Mouse (Mus musculus): ENCODE results near the gene Mum1l1. TPM values are rescaled to one million over a fixed set of nuclear protein-coding genes. Genes with fewer than 3 reads are reported as not detected.

Gene Mum1l1
- total and polyA plus RNA-seq, 3 experiments, result 0.56 to 0.92 TPM; not detected in 1

DNA sequence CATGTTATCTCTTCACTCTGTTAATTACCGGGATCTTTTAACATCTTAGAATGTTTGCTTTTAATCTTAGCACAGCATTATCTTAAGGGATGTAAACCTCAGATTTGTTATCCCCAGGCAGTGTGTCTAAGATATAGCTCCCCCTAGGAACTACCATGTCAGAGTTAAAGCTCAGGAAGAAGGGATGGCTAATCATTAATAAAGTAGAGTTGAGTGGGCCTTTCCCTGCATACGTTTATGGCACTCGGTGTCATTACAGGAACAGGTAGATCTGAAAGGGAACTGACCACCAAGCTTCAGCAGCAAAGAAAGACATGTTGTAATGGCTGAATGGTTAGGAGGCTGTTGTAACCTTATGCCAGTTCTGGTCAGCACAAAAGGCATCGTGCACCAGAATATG lies 4.9 kb downstream of the Mum1l1 start:
- H3K9ac ChIP-seq (ENCODE audit: control insufficient read depth, low read depth, low read length, poor library complexity, severe bottlenecking), result no peak overlapping the region
- H3K27me3 ChIP-seq (ENCODE audit: control insufficient read depth in 1 of 2, insufficient read depth in 2 of 2, low read length in 2 of 2), result no peaks in the 10 kb centered on the region; a peak in 1 of 4 replicates
- H3K9me3 ChIP-seq (replicated peaks; ENCODE audit: insufficient read depth, low read length), result no peaks in the 10 kb centered on the region
- H3K79me2 ChIP-seq (ENCODE audit: control insufficient read depth, insufficient read depth, low read length, poor library complexity), result no peaks in the 10 kb centered on the region
- TF ChIP-seq GATA1 (IDR thresholded peaks at IDR 0.05; ENCODE audit: low read depth, low read length), result no peak
- TF ChIP-seq NRF1 (IDR thresholded peaks at IDR 0.05; ENCODE audit: insufficient read depth, low read depth, low read length, poor library complexity, severe bottlenecking), result no peak
- no peak for TF ChIP-seq BHLHE40 (IDR thresholded peaks at IDR 0.05; ENCODE audit: borderline replicate concordance, low read depth, low read length)
- TF ChIP-seq CHD1 (IDR thresholded peaks at IDR 0.05; ENCODE audit: low read depth, low read length), result no peak
- TF ChIP-seq SIN3A (IDR thresholded peaks at IDR 0.05; ENCODE audit: low read length), result no peak
- no peak for TF ChIP-seq EP300 (IDR thresholded peaks at IDR 0.05; ENCODE audit: low read depth in 1 of 2, low read length in 2 of 2)
- no peak for TF ChIP-seq HCFC1 (IDR thresholded peaks at IDR 0.05; ENCODE audit: low read depth, low read length)
- TF ChIP-seq UBTF (IDR thresholded peaks at IDR 0.05; ENCODE audit: borderline replicate concordance, insufficient read depth, low read depth, low read length), result no peak
- H3K27ac ChIP-seq (ENCODE audit: control insufficient read depth, low read depth, low read length), result no peak overlapping the region
- H3K36me3 ChIP-seq (ENCODE audit: control insufficient read depth in 1 of 2, insufficient read depth in 2 of 2, low read length in 2 of 2), result peaks cover 0 to 9% of the 10 kb centered on the region in 2 experiments; a peak in 2 of 4 replicates
- H3K4me1 ChIP-seq (ENCODE audit: control insufficient read depth in 1 of 2, insufficient read depth in 2 of 2, low read length in 2 of 2), result peaks cover 3 to 11% of the 10 kb centered on the region in 2 experiments
- no peak overlapping the region for H3K4me3 ChIP-seq (ENCODE audit: control insufficient read depth in 1 of 2, insufficient read depth in 1 of 2, low read depth in 2 of 2, low read length in 2 of 2)
- DNase-seq (ENCODE audit: low read depth, low spot score), result no peak

DNA sequence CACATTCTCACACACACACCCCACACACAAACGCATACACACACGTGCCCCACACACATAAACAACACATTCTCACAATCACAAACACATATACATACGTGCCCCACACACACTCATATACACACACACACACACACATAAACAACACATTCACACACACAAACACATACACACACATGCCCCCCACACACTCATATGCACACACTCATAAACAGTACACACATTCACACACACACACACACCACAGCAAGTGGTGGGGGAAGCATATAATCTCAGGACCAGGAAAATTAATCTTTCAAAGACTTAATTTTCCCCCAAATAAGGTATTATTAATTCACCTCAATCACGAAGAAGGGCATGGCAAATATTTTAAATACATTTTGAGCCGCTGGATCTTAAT lies 6.6 kb downstream of the Mum1l1 start:
- Histone ChIP-seq H3K36me3 (ENCODE audit: control insufficient read depth in 1 of 2, insufficient read depth in 2 of 2, low read length in 2 of 2) (peaks cover 0 to 9% of the 10 kb centered on the region in 2 experiments; a peak in 2 of 4 replicates), H3K9ac (ENCODE audit: control insufficient read depth, low read depth, low read length, poor library complexity, severe bottlenecking) (no peak overlapping the region), H3K27ac (ENCODE audit: control insufficient read depth, low read depth, low read length) (no peak overlapping the region), H3K4me1 (ENCODE audit: control insufficient read depth in 1 of 2, insufficient read depth in 2 of 2, low read length in 2 of 2) (peaks cover 0 to 11% of the 10 kb centered on the region in 2 experiments; a peak in 3 of 4 replicates), H3K4me3 (ENCODE audit: control insufficient read depth in 1 of 2, insufficient read depth in 1 of 2, low read depth in 2 of 2, low read length in 2 of 2) (no peak overlapping the region), H3K79me2 (ENCODE audit: control insufficient read depth, insufficient read depth, low read length, poor library complexity) (no peaks in the 10 kb centered on the region), H3K9me3 (replicated peaks; ENCODE audit: insufficient read depth, low read length) (no peaks in the 10 kb centered on the region), H3K27me3 (ENCODE audit: control insufficient read depth in 1 of 2, insufficient read depth in 2 of 2, low read length in 2 of 2) (no peaks in the 10 kb centered on the region; a peak in 1 of 4 replicates)
- no peak for TF ChIP-seq GATA1 (IDR thresholded peaks at IDR 0.05; ENCODE audit: low read depth, low read length)
- TF ChIP-seq NELFE (IDR thresholded peaks at IDR 0.05; ENCODE audit: low read depth, low read length), result no peak
- TF ChIP-seq TCF12 (IDR thresholded peaks at IDR 0.05; ENCODE audit: low read depth, low read length), result no peak
- TF ChIP-seq MXI1 (IDR thresholded peaks at IDR 0.05; ENCODE audit: low read depth, low read length), result no peak
- no peak for TF ChIP-seq ZNF384 (IDR thresholded peaks at IDR 0.05; ENCODE audit: low read depth, low read length)
- TF ChIP-seq ELF1 (IDR thresholded peaks at IDR 0.05; ENCODE audit: low read depth, low read length), result no peak
- no peak for TF ChIP-seq SMC3 (IDR thresholded peaks at IDR 0.05; ENCODE audit: low read depth, low read length)
- no peak for TF ChIP-seq MEF2A (IDR thresholded peaks at IDR 0.05; ENCODE audit: extremely low read depth, insufficient replicate concordance, low read depth, low read length, poor library complexity, severe bottlenecking)
- no peak for DNase-seq (ENCODE audit: low read depth, low spot score)

Measured in MEL (cell line).